Mouse (Mus musculus): ENCODE results near the gene Appbp2. TPM values are rescaled to one million over a fixed set of nuclear protein-coding genes. Genes with fewer than 3 reads are reported as not detected.

Appbp2 gene
- total and polyA plus RNA-seq, 3 experiments: 5.3 to 47.5 (median 33.2) TPM

DNA sequence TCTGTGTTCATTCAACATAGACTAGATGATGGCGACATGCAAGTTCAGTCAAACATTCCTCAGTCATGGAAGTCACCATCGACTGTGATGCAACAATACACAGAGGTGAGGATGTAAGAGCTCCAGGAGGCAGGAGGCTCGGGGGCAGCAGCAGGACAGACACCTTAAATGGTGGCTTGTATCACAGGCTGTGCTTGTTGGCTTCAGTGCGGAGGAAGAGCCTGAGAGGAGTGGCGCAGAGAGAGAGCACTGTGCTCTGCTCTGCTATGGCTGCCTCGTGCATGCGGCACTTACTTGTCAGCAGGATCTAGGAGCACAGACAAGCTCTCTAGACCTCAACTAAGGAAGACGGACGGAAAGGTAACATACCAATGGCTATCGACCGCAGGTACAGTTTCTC lies 40.7 kb downstream of the Appbp2 start:
- Histone ChIP-seq H3K4me3 (ENCODE audit: low read depth, low read length) (no peak overlapping the region), H3K9me3 (replicated peaks) (no peaks in the 10 kb centered on the region), H3K27me3 (ENCODE audit: insufficient read depth, low read length) (no peaks in the 10 kb centered on the region), H3K4me1 (ENCODE audit: insufficient read depth, low read depth, low read length) (peaks cover 9% of the 10 kb centered on the region; the same call in 1 of the 2 replicates), H3K36me3 (replicated peaks) (peaks cover 83% of the 10 kb centered on the region)
- no peak for ATAC-seq (ENCODE audit: extremely low read depth, insufficient number of reproducible peaks, low FRiP score, poor library complexity, severe bottlenecking)
- DNase-seq (ENCODE audit: low spot score): no peak
- TF ChIP-seq CTCF (IDR thresholded peaks at IDR 0.05; ENCODE audit: low read depth, low read length) (no peak), POLR2AphosphoS5 (IDR thresholded peaks at IDR 0.05; ENCODE audit: insufficient replicate concordance, low read depth, low read length) (no peak), TAL1 (conservative IDR thresholded peaks at IDR 0.05; ENCODE audit: low read depth, low read length) (no peak), GATA1 (IDR thresholded peaks at IDR 0.05; ENCODE audit: borderline replicate concordance, low read length) (no peak), GATA2 (IDR thresholded peaks at IDR 0.05; ENCODE audit: borderline replicate concordance, low read depth, low read length) (no peak)

DNA sequence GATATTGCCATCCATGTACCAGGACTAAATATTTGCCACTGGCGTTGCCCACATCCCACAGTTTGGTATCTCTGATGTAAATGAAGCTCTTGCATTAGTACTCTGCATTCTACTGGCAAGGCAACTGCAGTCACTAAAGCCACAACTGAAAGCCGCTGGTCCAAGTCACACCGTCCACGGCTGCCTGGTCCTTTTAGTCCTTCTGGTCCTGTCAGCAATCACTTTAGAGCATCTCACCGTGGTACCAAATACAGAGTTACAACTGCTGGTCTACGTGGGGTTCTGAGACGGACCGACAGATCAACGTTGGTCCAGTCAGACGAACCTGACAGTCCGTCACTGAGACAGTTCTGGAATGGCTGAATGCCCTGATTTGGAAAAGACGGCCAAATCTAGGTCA lies 44.2 kb downstream of the Appbp2 start:
- DNase-seq (ENCODE audit: low spot score) (no peak), ATAC-seq (ENCODE audit: extremely low read depth, insufficient number of reproducible peaks, low FRiP score, poor library complexity, severe bottlenecking) (no peak)
- Histone ChIP-seq H3K27me3 (ENCODE audit: insufficient read depth, low read length) (no peaks in the 10 kb centered on the region), H3K9me3 (replicated peaks) (no peaks in the 10 kb centered on the region), H3K4me3 (ENCODE audit: low read depth, low read length) (no peak overlapping the region), H3K4me1 (ENCODE audit: insufficient read depth, low read depth, low read length) (peaks cover 19% of the 10 kb centered on the region), H3K36me3 (replicated peaks) (peaks cover 66% of the 10 kb centered on the region)
- TF ChIP-seq POLR2AphosphoS5 (IDR thresholded peaks at IDR 0.05; ENCODE audit: insufficient replicate concordance, low read depth, low read length): no peak
- TF ChIP-seq CTCF (IDR thresholded peaks at IDR 0.05; ENCODE audit: low read depth, low read length): no peak
- TF ChIP-seq TAL1 (conservative IDR thresholded peaks at IDR 0.05; ENCODE audit: low read depth, low read length): no peak
- no peak for TF ChIP-seq GATA1 (IDR thresholded peaks at IDR 0.05; ENCODE audit: borderline replicate concordance, low read length)
- no peak for TF ChIP-seq GATA2 (IDR thresholded peaks at IDR 0.05; ENCODE audit: borderline replicate concordance, low read depth, low read length)

DNA sequence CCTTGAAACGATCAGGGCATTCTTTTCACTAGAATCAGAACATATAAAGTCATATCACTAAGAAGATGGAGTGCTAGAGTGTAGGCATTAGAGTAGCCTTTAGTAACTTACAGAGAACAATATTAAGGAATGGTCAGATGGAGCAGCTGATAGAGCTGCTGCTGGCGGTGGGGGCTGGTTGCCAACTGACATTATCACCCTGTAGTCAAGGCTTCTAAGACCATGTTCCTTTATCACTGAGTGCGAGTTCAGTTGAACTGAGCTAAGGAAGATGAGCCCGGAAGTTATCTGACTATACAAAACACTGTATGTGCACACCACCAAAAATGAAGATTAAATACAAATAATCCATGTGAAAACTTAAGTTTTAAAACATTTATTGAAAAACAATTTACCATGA lies 45.8 kb downstream of the Appbp2 start:
- H3K4me1 ChIP-seq (ENCODE audit: insufficient read depth, low read depth, low read length): peaks cover 19% of the 10 kb centered on the region
- H3K4me3 ChIP-seq (ENCODE audit: low read depth, low read length): no peak overlapping the region
- DNase-seq (ENCODE audit: low spot score) (no peak), ATAC-seq (ENCODE audit: extremely low read depth, insufficient number of reproducible peaks, low FRiP score, poor library complexity, severe bottlenecking) (no peak)
- TF ChIP-seq GATA2 (IDR thresholded peaks at IDR 0.05; ENCODE audit: borderline replicate concordance, low read depth, low read length): no peak
- H3K27me3 ChIP-seq (ENCODE audit: insufficient read depth, low read length): no peaks in the 10 kb centered on the region
- peaks cover 62% of the 10 kb centered on the region for H3K36me3 ChIP-seq (replicated peaks)
- H3K9me3 ChIP-seq (replicated peaks): no peaks in the 10 kb centered on the region

DNA sequence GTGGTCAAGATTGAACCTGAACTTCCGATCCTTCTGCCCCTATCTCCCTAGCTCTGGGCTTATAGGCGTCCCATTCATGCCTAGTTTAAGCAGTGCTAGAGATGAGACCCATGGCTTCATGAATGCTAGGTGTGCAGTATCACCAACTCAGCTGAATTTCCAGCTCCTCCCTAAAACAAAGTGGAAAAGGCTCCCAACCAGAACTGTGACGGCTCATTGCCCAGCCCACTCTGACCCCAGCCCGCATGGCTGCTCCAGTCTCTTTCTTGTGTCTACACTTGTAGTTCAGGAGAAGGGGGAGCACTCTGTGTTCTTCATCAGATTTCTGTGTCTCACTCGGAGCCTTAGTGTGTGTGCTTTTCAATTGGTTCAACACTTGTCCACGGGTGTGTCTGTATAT lies 50.1 kb downstream of the Appbp2 start:
- Histone ChIP-seq H3K36me3 (replicated peaks) (peaks cover 25% of the 10 kb centered on the region), H3K9me3 (replicated peaks) (no peaks in the 10 kb centered on the region), H3K4me1 (ENCODE audit: insufficient read depth, low read depth, low read length) (peaks cover 26% of the 10 kb centered on the region), H3K4me3 (ENCODE audit: low read depth, low read length) (no peak overlapping the region), H3K27me3 (ENCODE audit: insufficient read depth, low read length) (no peaks in the 10 kb centered on the region)
- TF ChIP-seq CTCF (IDR thresholded peaks at IDR 0.05; ENCODE audit: low read depth, low read length): no peak
- no peak for TF ChIP-seq GATA2 (IDR thresholded peaks at IDR 0.05; ENCODE audit: borderline replicate concordance, low read depth, low read length)
- no peak for TF ChIP-seq POLR2AphosphoS5 (IDR thresholded peaks at IDR 0.05; ENCODE audit: insufficient replicate concordance, low read depth, low read length)
- no peak for TF ChIP-seq TAL1 (conservative IDR thresholded peaks at IDR 0.05; ENCODE audit: low read depth, low read length)
- TF ChIP-seq GATA1 (IDR thresholded peaks at IDR 0.05; ENCODE audit: borderline replicate concordance, low read length): no peak
- DNase-seq (ENCODE audit: low spot score) (no peak), ATAC-seq (ENCODE audit: extremely low read depth, insufficient number of reproducible peaks, low FRiP score, poor library complexity, severe bottlenecking) (no peak)

DNA sequence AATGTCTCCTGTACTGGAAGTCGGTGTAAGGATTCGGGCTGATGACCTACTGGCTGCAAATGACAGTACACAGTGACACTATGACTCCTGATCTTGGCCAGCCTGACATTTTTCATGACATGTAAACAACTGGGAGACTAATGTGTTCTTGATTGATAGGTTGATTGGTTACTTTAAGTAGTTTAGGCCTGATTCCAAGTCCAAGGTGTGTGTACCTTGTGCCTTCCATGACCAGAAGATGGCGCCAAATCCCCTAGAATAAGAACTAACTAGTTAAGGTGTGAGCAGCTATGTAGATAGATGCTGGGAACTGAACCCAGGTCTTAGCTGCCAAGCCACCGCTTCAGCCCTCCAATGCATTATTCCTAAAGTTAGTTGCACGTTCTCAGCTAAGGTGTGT lies 50.8 kb downstream of the Appbp2 start:
- ATAC-seq (ENCODE audit: extremely low read depth, insufficient number of reproducible peaks, low FRiP score, poor library complexity, severe bottlenecking) (no peak), DNase-seq (ENCODE audit: low spot score) (no peak)
- Histone ChIP-seq H3K4me3 (ENCODE audit: low read depth, low read length) (no peak overlapping the region), H3K4me1 (ENCODE audit: insufficient read depth, low read depth, low read length) (peaks cover 20% of the 10 kb centered on the region), H3K36me3 (replicated peaks) (peaks cover 20% of the 10 kb centered on the region), H3K9me3 (replicated peaks) (no peaks in the 10 kb centered on the region), H3K27me3 (ENCODE audit: insufficient read depth, low read length) (no peaks in the 10 kb centered on the region)
- TF ChIP-seq POLR2AphosphoS5 (IDR thresholded peaks at IDR 0.05; ENCODE audit: insufficient replicate concordance, low read depth, low read length): no peak
- TF ChIP-seq CTCF (IDR thresholded peaks at IDR 0.05; ENCODE audit: low read depth, low read length): peak; percentile 57; the same call in 1 of the 2 replicates

DNA sequence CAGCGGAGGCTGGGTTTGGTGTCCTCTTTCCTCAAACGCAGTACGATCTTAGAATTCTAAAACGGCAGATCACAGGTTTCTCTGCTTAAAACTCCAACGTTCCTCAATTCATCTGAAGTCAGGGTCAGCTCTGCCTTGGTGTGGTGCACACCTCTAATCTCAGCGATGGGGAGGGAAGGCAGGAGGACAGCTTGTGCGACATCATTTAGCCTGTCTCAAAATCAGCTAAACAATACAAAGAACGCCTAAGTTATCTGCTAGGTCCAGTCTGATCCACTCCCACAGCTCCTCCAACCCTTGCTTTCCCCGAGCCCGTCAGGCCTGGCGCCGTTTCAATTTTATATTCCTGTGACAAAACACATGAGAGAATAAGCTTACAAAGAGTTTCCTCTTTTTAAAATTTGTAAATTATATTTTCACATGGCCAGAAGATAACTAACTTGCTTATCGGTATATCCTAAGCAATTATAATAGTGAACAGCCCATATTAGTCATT lies 51.6 kb downstream of the Appbp2 start:
- H3K4me3 ChIP-seq (ENCODE audit: low read depth, low read length): peak overlapping the region; percentile 64; the same call in 1 of the 2 replicates

DNA sequence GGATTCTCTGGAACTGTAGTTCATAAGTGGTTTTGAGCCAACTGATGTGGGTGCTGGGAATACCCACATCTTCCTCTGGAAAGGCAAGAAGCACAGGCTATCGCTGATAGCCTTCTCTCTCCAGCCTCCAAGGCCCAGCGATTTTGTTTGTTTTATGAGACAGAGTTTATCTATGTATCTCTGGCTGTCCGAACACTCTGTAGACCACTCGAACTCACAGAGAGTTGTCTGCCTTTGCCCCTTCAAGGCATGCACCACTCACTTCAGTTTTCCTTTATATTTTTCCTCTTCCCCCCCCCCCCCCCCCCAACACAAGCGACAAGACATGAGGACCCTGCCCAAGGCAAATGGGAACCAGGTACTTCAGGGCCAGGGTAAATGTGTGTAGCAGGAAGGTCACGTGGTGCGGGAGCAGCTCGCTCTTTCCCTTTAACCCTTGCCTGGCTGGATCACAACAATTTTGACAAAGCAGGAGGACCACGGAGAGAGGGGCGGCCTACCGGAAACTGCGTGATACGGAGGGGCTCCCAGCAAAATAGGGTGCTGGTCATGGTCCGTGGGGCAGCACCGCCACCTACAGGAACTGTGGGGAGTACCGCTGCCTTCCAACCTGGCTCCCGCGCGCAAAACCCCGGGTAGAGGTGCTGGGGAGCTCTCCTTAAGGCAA lies 52.2 kb downstream of the Appbp2 start:
- DNase-seq (ENCODE audit: low spot score) (peak; percentile 44), ATAC-seq (ENCODE audit: extremely low read depth, insufficient number of reproducible peaks, low FRiP score, poor library complexity, severe bottlenecking) (no peak)
- peaks cover 12% of the 10 kb centered on the region for H3K36me3 ChIP-seq (replicated peaks)
- peaks cover 15% of the 10 kb centered on the region for H3K4me1 ChIP-seq (ENCODE audit: insufficient read depth, low read depth, low read length)
- H3K4me3 ChIP-seq (ENCODE audit: low read depth, low read length): peak overlapping the region; percentile 64
- TF ChIP-seq CTCF (IDR thresholded peaks at IDR 0.05; ENCODE audit: low read depth, low read length): peak; percentile 61
- TF ChIP-seq GATA1 (IDR thresholded peaks at IDR 0.05; ENCODE audit: borderline replicate concordance, low read length): no peak
- H3K9me3 ChIP-seq (replicated peaks): no peaks in the 10 kb centered on the region
- H3K27me3 ChIP-seq (ENCODE audit: insufficient read depth, low read length): peaks cover 2% of the 10 kb centered on the region

More for the DNA sequence above, 51.6 kb downstream of the Appbp2 start:
- no peaks in the 10 kb centered on the region; the same call in 1 of the 2 replicates for H3K27me3 ChIP-seq (ENCODE audit: insufficient read depth, low read length)
- peaks cover 14% of the 10 kb centered on the region for H3K36me3 ChIP-seq (replicated peaks)
- H3K4me1 ChIP-seq (ENCODE audit: insufficient read depth, low read depth, low read length): peaks cover 12% of the 10 kb centered on the region
- DNase-seq (ENCODE audit: low spot score): no peak
- no peak for ATAC-seq (ENCODE audit: extremely low read depth, insufficient number of reproducible peaks, low FRiP score, poor library complexity, severe bottlenecking)
- H3K9me3 ChIP-seq (replicated peaks): no peaks in the 10 kb centered on the region
- TF ChIP-seq CTCF (IDR thresholded peaks at IDR 0.05; ENCODE audit: low read depth, low read length) (no peak), POLR2AphosphoS5 (IDR thresholded peaks at IDR 0.05; ENCODE audit: insufficient replicate concordance, low read depth, low read length) (no peak)
